Mouse (Mus musculus): ENCODE measurements around the gene Ksr1. TPM values are rescaled to one million over a fixed set of nuclear protein-coding genes. Genes with fewer than 3 reads are reported as not detected.
A peak's percentile ranks its signal among the peaks of the same experiment; 100 is the strongest.
"Not testable (repeated sequence)": the region's sequence is repeated elsewhere in the genome, so short reads cannot be mapped to it uniquely, and the experiment has no call there.

The Ksr1 gene
- polyA plus RNA-seq, 1 experiment from 2014 or later: 2.1 TPM

GRCm38 (mm10) chr11:79008891-79009290 lies 137.3 kb downstream of the Ksr1 start:
- H3K4me1 ChIP-seq (replicated peaks): peaks cover 29% of the 10 kb centered on the region
- no peaks in the 10 kb centered on the region for H3K9me3 ChIP-seq (replicated peaks)
- no peak overlapping the region for H3K9ac ChIP-seq
- no peaks in the 10 kb centered on the region for H3K36me3 ChIP-seq (replicated peaks)
- ATAC-seq (ENCODE audit: insufficient read depth): no peak
- no peak overlapping the region for H3K4me3 ChIP-seq (replicated peaks)
- H3K27me3 ChIP-seq: no peaks in the 10 kb centered on the region
- H3K27ac ChIP-seq (replicated peaks): no peak overlapping the region
- no peak overlapping the region for H3K4me2 ChIP-seq
- WGBS (ENCODE audit: insufficient replicate concordance): 69% methylated on average over 7 of the region's 7 CpGs

- peaks cover 36% of the 10 kb centered on the region for H3K4me1 ChIP-seq (replicated peaks)
- H3K9me3 ChIP-seq (replicated peaks): no peaks in the 10 kb centered on the region
- H3K36me3 ChIP-seq (replicated peaks): no peaks in the 10 kb centered on the region
- H3K4me3 ChIP-seq (replicated peaks): no peak overlapping the region
- WGBS (ENCODE audit: insufficient replicate concordance): 51% methylated on average over 6 of the region's 6 CpGs
- no peak overlapping the region for H3K27ac ChIP-seq (replicated peaks)
- H3K9ac ChIP-seq: no peak overlapping the region
- H3K27me3 ChIP-seq: no peaks in the 10 kb centered on the region
- no peak overlapping the region for H3K4me2 ChIP-seq
- ATAC-seq (ENCODE audit: insufficient read depth): no peak
Observed at GRCm38 (mm10) chr11:79008007-79008775, 138.0 kb downstream of the Ksr1 start.

- not testable (repeated sequence) for H3K27ac ChIP-seq (replicated peaks); ATAC-seq (ENCODE audit: insufficient read depth); H3K4me2 ChIP-seq; H3K4me3 ChIP-seq (replicated peaks); H3K27me3 ChIP-seq; H3K36me3 ChIP-seq (replicated peaks); H3K9ac ChIP-seq; H3K9me3 ChIP-seq (replicated peaks)
- H3K4me1 ChIP-seq (replicated peaks): peaks cover 45% of the 10 kb centered on the region
- WGBS (ENCODE audit: insufficient replicate concordance): 72% methylated on average over 3 of the region's 3 CpGs
Observed at GRCm38 (mm10) chr11:79007356-79007755, 138.9 kb downstream of the Ksr1 start.

GRCm38 (mm10) chr11:79006417-79006816 lies 139.8 kb downstream of the Ksr1 start:
- H3K9me3 ChIP-seq (replicated peaks): no peaks in the 10 kb centered on the region
- peaks cover 50% of the 10 kb centered on the region for H3K4me1 ChIP-seq (replicated peaks)
- no peak overlapping the region for H3K9ac ChIP-seq
- H3K4me2 ChIP-seq: no peak overlapping the region
- no peaks in the 10 kb centered on the region for H3K36me3 ChIP-seq (replicated peaks)
- H3K27me3 ChIP-seq: no peaks in the 10 kb centered on the region
- no peak overlapping the region for H3K27ac ChIP-seq (replicated peaks)
- H3K4me3 ChIP-seq (replicated peaks): no peak overlapping the region
- 56% methylated on average over 5 of the region's 5 CpGs for WGBS (ENCODE audit: insufficient replicate concordance)
- ATAC-seq (ENCODE audit: insufficient read depth): no peak

- peak; percentile 62 for ATAC-seq (ENCODE audit: insufficient read depth)
- Histone ChIP-seq H3K4me2 (no peak overlapping the region), H3K9ac (no peak overlapping the region), H3K36me3 (replicated peaks) (no peaks in the 10 kb centered on the region), H3K9me3 (replicated peaks) (no peaks in the 10 kb centered on the region), H3K4me3 (replicated peaks) (no peak overlapping the region), H3K4me1 (replicated peaks) (peaks cover 50% of the 10 kb centered on the region), H3K27ac (replicated peaks) (0 out of 2 replicates have a peak overlapping the region, but pooled peaks have one; percentile 6), H3K27me3 (no peaks in the 10 kb centered on the region)
- WGBS (ENCODE audit: insufficient replicate concordance): 40% methylated on average over 14 of the region's 14 CpGs
Observed at GRCm38 (mm10) chr11:79005578-79006394, 140.4 kb downstream of the Ksr1 start.

- Histone ChIP-seq H3K4me2 (no peak overlapping the region), H3K4me1 (replicated peaks) (peaks cover 50% of the 10 kb centered on the region), H3K9ac (no peak overlapping the region), H3K27me3 (no peaks in the 10 kb centered on the region), H3K9me3 (replicated peaks) (no peaks in the 10 kb centered on the region), H3K36me3 (replicated peaks) (no peaks in the 10 kb centered on the region), H3K4me3 (replicated peaks) (no peak overlapping the region), H3K27ac (replicated peaks) (peak overlapping the region; percentile 29; the same call in 1 of the 2 replicates)
- 32% methylated on average over 10 of the region's 10 CpGs for WGBS (ENCODE audit: insufficient replicate concordance)
- no peak for ATAC-seq (ENCODE audit: insufficient read depth)
Observed at GRCm38 (mm10) chr11:79003769-79004638, 142.2 kb downstream of the Ksr1 start.

GRCm38 (mm10) chr11:79003053-79003768 lies 143.0 kb downstream of the Ksr1 start:
- Histone ChIP-seq H3K9me3 (replicated peaks) (no peaks in the 10 kb centered on the region), H3K27me3 (no peaks in the 10 kb centered on the region), H3K9ac (no peak overlapping the region), H3K27ac (replicated peaks) (peak overlapping the region; percentile 65), H3K4me3 (replicated peaks) (no peak overlapping the region), H3K36me3 (replicated peaks) (no peaks in the 10 kb centered on the region), H3K4me2 (no peak overlapping the region), H3K4me1 (replicated peaks) (peaks cover 44% of the 10 kb centered on the region)
- ATAC-seq (ENCODE audit: insufficient read depth): peak; percentile 70
- WGBS (ENCODE audit: insufficient replicate concordance): 31% methylated on average over 11 of the region's 11 CpGs

- Histone ChIP-seq H3K4me3 (replicated peaks) (no peak overlapping the region), H3K27ac (replicated peaks) (peak overlapping the region; percentile 65), H3K36me3 (replicated peaks) (no peaks in the 10 kb centered on the region), H3K9ac (no peak overlapping the region), H3K9me3 (replicated peaks) (no peaks in the 10 kb centered on the region), H3K27me3 (no peaks in the 10 kb centered on the region), H3K4me1 (replicated peaks) (peaks cover 39% of the 10 kb centered on the region), H3K4me2 (no peak overlapping the region)
- no peak for ATAC-seq (ENCODE audit: insufficient read depth)
- WGBS (ENCODE audit: insufficient replicate concordance): 26% methylated on average over 5 of the region's 5 CpGs
Observed at GRCm38 (mm10) chr11:79002551-79002951, 143.7 kb downstream of the Ksr1 start.

- H3K9ac ChIP-seq: no peak overlapping the region
- H3K27me3 ChIP-seq: no peaks in the 10 kb centered on the region
- no peak overlapping the region for H3K4me3 ChIP-seq (replicated peaks)
- H3K4me2 ChIP-seq: no peak overlapping the region
- ATAC-seq (ENCODE audit: insufficient read depth): no peak
- H3K27ac ChIP-seq (replicated peaks): no peak overlapping the region
- H3K4me1 ChIP-seq (replicated peaks): peaks cover 39% of the 10 kb centered on the region
- 60% methylated on average over 4 of the region's 4 CpGs for WGBS (ENCODE audit: insufficient replicate concordance)
- H3K9me3 ChIP-seq (replicated peaks): no peaks in the 10 kb centered on the region
- H3K36me3 ChIP-seq (replicated peaks): no peaks in the 10 kb centered on the region
Observed at GRCm38 (mm10) chr11:79001871-79002270, 144.3 kb downstream of the Ksr1 start.

GRCm38 (mm10) chr11:78999118-78999517 lies 147.1 kb downstream of the Ksr1 start:
- 42% methylated on average over 6 of the region's 6 CpGs for WGBS (ENCODE audit: insufficient replicate concordance)
- H3K9ac ChIP-seq: no peak overlapping the region
- no peak overlapping the region for H3K4me3 ChIP-seq (replicated peaks)
- H3K27ac ChIP-seq (replicated peaks): no peak overlapping the region
- ATAC-seq (ENCODE audit: insufficient read depth): no peak
- no peaks in the 10 kb centered on the region for H3K9me3 ChIP-seq (replicated peaks)
- no peaks in the 10 kb centered on the region for H3K36me3 ChIP-seq (replicated peaks)
- H3K4me2 ChIP-seq: no peak overlapping the region
- H3K4me1 ChIP-seq (replicated peaks): peaks cover 23% of the 10 kb centered on the region
- no peaks in the 10 kb centered on the region for H3K27me3 ChIP-seq

Data from liver, embryonic 15.5 days (tissue).